Mouse (Mus musculus) B cell, adult 2 months (primary cell): ENCODE data around the gene Zdhhc17.

ENCODE experiments used
- DNase-seq, 2 experiments: peaks; one replicate each; pipeline ENCODE4 v3.0.0; 2022

The Zdhhc17 gene

DNA sequence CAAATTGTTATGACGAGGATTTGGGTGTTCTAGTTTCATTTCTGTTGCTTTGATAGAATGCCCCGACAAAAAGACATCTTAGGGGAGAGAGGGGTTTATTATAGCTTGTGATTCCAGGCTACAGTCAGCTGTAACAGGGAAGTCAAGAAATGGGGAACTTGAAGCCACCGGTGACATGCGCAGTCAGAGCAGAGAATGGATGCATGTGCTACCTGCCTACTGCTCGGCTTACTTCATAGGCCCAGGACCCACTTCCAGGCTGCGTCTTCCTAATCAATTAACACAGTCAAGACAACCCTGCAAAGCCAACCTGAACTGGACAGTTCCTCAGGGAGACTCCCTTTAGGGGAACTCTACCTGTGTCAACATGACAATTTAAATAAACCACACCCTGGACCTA, 5.7 kb downstream of the Zdhhc17 start:
- peak; percentile 48 to 59 for DNase-seq

DNA sequence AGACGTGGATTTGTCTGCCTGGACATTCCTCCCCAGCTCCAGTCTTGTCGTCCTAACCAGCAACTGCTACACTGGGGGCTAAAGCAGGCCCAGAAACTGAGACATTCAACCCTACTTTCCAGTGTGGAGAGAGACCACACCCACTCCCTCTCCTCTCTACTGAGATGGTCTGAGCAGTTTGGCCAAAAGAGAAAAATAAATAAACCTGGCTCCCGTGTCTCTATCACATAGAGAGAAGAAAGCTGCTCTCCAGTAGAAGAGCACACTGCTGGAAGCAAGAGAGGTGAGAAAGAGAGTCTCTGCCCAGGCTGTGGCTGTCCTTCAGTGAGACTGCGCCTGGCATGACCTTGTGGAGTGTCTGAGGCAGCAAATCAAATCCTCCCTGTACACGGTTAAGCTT, 10.7 kb downstream of the Zdhhc17 start:
- no peak for DNase-seq

DNA sequence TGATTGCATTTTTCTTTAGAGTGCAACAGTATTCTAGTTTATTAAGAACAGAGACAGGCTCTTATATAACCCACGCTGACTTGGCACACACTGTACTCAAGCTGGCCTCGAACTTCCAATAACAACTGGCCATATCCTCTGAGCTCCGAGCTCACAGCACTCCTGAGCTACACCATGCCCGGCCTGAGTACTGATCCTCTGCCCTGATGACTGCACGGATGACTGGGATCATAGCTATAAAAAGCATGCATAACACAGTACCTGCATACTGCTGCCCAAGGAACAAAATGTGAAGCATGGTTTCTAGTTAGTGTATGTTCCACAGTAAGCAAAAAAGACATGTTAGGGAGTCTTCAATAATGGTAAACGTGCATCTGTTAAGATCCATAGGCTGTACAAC, 12.8 kb downstream of the Zdhhc17 start:
- DNase-seq: no peak

DNA sequence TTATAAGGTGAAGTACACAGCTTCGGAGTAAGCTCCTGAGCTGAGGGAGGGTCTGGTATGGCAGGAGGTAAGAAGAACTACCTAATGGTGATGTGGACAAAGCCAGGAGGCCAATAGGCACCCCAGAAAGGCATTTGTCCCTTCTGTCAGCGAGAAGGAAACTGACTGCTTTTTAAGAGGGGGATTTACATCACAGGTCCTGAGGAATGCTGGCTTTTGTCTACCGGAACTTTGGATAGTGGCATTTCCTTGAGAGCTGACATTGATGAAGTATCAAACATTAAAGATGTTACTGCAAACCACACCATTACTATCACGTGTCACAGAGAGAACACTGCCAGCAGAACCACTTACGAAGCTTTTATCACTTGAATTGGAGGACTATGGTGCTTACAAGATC, 15.2 kb downstream of the Zdhhc17 start:
- DNase-seq: no peak

DNA sequence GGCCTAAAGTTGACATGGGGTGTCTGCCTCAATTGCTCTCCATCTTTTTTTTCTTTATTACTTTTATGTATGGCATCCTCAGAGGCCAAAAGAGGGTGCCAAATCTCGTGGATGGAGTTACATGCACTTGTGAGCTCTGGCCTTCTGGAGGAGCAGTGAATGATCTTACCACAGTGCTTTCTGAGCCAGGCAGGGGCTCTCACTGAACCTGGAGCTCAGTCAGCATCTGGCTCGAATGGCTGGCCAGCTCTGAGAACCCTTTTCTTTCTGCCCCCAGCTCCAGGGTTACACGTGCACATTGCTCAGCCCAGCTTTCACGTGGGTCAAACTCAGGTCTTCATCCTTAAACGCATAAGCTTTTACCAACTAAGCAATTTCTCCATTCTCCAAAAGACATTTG, 16.7 kb downstream of the Zdhhc17 start:
- no peak for DNase-seq

DNA sequence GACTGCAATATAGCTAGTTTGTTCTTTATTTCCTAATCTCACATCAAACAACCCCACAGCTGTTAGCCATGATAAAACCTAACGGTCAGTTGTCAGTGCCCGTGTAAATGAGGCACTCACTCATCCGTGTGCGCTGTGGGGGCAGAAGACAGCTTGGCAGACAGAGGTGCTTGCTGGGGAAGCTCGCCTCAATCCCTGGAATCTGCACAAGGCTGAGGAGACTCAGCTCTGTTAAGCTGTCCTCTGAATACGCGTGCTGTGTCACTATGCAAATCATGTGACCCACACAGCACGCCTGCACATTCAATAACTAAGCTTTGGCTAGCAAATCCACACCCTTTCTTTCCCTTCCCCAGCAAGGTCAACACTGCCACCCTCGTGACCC, 17.9 kb downstream of the Zdhhc17 start:
- DNase-seq: no peak

DNA sequence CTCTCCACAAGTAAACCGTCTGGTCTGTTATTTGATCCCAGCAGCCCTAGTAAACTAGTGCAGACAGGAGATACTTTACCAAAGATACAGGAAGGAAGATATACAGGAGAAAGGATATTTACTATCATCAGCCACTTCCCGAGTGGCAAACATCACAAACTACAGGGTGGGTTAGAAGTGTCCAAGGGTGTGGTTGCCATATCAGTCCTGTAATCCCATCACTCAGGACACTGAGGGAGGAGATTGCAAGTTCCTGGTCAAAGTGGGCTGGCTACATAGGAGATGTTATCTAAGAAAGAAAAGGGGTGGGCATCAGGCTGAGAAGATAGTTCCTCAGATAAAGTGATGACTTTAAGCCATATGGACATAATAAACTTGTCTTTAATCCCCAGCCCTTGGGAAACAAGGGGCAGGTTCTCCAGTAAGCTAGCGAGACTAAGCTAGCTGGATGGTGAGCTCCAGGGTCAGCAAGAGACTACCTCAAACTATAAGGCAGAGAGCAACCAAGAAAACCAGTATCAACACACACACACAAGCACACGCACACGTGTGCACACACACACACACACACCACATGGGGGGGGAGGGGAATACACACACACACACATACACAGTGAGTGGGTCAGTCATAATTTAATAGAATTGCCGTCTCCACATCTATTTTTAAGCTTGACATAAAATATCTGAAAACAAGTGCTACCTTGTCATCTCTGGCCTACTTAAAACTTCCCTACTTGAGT, 18.5 kb downstream of the Zdhhc17 start:
- no peak for DNase-seq

DNA sequence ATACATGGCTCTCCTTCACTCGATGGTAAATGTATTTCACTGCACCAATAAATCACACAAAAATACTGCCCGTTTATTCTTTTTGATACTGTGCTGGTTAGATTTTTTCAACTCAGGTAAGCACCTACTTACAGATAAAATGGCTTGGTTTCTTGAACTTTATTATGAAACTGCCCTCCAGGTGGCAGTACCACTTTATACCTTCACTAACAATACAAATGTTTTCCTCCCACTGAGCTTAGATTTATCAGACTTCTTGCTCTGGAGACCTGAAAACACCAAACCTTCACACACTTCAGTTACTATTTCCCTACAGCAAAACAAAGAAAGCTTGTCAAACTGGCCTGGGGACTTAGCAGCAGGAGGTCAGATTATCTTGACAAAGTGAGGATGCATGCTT, 20.2 kb downstream of the Zdhhc17 start:
- DNase-seq: peak; percentile 53 to 61

DNA sequence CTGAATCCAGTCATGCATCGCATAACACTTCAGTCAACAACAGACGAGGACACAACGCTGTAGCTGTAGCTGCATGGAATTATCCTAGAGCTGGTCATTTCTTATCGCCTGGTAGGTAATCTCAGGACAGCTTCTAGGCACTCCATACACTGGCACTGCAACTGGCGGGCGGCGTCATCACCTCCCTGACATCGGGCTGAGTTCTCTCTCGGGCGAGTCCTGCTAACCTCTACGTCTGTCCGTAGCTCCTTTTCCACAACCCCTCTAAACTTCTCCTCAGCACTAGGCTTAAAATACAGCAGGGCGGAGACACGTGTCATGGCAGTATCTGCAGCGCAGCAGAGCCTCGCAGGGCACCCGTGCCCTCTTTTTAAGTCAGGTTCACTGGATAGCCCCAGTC, 23.3 kb downstream of the Zdhhc17 start:
- DNase-seq: no peak

DNA sequence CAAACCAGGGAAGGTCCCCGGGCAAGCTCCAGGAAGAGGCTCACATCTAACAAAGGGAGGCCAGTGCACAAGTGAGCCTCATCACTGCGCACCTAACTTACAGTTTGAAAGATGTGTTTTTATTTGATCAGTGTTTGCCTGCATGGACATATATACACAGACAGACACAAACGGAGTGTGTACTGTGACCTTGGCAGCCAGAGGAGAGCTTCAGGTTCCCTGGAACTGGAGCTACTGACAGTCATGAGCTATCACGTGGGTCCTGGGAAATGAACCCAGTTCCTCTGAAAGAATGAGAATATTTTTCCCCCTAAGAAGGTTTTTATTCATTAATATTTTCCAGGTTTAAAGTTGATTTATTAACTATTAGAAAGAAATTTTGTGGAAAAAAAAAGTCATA, 27.2 kb downstream of the Zdhhc17 start:
- DNase-seq: no peak

DNA sequence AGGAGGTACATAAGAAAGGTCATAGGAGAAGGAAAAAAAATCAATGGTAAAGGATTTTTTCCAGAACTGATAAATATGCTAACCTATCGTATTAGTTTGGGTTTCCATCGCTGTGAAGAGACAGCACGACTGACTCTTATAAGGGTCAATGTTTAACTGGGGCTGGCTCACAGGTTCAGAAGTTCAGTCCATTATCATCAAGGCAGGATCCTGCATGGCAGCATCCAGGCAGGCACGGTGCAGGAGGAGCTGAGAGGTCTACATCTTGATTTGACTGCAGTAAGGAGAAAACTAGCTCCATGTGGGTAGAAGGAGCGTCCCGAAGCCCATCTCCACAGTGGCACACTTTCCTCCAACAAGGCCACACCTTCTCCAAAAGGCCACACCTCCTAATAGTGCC, 29.5 kb downstream of the Zdhhc17 start:
- DNase-seq: no peak

DNA sequence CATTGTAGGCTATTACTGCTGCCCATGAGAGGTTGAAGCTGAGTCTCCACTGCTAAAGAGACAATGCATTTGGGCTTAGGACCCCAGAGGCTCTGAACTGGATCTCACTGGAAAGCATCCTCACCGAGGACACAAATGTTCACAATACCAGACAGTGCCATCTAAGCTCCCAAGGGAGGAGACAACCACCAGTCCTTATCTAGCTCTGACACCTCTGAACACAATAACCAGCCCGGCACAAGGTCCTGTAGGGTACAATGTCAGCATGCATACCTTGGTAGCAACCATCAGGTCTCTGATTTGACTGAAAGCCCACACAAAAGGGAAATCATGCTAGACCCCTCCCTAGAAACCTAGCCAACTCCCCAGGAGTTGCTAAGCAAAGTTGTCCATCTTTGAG, 30.5 kb downstream of the Zdhhc17 start:
- DNase-seq: no peak

DNA sequence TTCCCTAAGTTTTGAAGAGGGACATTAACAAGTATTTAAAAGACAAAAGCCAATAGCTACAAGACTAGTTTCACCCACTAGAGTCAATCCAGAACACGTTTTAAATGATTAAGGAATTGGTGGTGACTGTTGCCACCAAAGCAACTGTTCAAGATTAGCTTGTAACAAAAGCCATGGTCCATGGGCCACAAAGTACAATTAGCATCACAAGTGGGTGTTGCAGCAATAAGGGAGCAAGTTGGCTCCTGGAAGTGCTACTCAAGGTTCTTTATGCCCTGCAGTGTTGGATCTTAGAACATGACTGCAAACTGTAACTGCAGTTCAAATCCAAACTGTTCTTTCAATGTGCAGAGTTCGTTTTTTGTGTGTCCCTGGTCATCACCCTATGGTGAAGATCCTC, 32.6 kb downstream of the Zdhhc17 start:
- DNase-seq: no peak

DNA sequence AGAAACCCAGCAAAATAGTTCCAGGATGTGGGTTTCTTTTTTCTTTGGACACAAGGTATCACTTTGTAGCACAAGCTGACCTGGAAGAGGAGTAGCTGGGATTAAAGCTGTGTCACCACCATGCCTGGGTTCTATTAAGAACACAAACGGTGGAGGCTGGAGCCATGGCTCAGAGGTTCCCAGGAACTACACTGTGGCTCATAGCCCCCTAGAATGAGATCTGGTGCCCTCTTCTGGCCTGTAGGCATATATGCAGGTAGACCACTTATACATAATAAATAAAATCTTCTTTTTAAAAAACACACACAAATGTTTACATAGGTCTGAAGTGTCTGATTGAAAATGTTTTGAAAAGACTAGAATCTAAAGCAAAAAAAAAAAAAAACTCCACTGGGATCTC, 33.9 kb downstream of the Zdhhc17 start:
- peak; percentile 59 to 68 for DNase-seq

DNA sequence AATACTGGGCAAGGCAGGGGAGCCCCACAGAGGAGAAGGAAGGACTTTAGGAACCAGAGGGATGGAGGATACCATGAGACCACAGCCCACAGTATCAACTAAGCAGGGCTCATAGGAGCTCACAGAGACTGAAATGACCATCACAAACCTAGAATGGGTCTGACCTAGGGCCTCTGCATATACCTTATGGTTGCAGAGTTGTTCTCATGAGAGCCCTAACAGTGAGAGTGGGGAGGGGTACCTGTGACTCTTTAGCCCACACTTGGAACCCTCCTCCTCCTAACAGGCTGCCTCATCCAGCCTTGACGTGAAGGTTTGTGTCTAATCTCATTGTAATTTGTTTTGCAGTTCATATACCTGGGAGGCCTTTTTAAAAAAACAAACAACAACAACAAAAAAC, 35.1 kb downstream of the Zdhhc17 start:
- DNase-seq: no peak

DNA sequence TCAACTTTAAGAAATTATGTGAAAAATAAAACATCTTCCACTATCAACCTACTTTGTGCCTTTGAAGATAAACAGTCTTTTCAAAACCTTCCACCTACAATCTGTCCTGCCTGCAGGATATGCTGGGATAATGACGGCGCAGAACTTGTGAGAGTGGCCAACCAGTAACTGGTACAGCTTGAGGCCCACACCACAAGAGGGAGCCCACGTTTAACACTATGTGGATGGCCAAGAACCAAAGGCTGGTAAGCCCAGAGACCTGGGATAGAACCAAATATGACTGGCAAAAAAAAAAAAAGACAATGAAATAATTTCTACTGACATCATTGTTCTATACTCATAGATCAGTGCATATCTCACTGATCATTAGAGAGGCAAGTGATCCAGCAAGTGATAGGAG, 35.5 kb downstream of the Zdhhc17 start:
- peak in 1 of 2 experiments; percentile 19 for DNase-seq

DNA sequence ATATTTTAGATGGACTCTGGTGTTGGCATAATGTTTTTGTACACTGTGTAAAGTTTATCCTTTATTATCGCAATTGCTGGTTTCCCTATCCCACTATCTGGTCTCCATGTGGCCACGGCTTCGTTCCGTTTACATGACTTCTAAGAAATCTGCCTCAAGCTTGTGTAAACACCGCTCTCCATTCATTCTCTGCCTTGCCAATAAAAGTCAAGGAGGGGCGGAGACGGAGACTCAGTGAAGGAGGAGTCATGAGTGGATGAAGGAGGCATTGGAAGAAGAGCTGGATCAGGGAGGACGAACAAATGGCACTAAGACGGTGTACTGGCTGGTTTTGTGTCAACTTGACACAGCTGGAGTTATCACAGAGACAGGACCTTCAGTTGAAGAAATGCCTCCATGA, 37.9 kb downstream of the Zdhhc17 start:
- no peak for DNase-seq

DNA sequence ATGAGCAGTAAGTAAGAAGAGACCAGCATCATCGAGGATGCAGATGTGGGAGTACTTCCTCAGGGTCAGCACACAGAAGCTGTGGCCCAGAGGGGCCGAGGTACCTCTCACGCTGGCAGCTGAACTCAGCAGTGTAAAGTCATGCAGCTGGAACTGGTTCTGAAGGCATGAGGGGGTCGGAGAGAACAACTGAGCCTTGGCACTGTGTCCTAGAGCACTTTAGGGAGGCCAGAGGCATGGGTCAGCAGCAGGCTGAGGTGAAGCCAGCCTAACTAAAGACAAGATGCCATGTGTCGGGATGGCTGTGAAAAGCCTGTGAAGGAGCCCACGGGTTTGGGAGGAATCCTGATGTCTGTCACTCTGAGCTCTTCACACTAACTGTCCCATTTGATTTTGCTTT, 38.5 kb downstream of the Zdhhc17 start:
- no peak for DNase-seq

DNA sequence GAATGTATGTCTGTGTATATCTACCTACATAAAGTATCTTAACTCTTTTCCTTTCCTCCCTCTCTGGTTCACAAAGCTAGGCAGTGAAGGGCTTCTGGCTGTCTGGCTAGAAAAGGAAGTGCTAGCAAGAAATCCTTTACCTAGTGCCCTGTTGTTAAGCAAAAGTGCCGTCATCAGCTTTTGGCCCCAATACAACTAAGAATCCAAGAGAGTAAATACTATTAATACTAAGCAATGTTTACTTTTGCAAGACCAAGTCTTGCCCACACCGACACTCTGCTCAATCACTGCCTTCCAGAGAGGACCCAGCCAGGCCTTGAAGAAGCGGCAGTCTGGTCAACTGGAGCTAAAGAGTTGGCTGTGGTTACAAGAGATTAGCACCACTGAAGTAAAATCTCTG, 38.9 kb downstream of the Zdhhc17 start:
- no peak for DNase-seq

DNA sequence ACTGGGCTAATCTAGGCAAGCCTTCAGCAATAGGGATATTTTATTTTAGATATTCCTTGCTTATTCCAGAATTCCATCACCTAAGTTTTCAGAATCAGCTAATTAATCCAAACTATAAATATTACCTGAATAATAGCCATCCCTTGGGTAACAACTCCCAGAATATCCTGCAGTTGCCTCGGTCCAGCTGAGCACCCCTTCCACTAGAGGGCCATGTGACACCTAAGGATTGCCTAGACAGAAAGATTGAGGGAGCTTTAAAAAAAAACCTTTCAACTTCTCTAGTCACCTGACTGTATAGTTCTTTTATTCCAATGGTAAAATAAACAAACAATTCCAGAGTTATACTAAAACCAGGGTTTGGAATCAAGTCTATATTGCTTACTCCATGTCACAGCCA, 47.8 kb downstream of the Zdhhc17 start:
- DNase-seq: no peak

DNA sequence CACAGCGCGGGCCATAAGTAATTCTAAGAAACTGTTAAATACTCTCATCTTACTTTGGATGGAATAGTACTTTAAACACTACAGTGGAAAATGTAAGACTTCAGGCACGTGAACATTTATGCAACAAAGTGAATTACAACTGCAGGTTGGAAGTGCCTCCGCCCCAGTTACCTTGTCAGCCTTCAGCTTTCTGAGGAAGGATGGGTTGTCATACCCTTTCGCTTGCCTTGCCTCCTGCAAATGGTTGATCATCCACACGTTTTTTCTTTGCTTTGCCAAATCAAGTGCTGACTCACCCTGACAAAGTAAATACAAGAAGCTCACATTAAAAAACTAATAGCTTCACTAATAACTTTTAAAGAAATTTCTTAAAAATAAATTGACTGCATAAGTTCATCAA, 49.1 kb downstream of the Zdhhc17 start:
- no peak for DNase-seq

DNA sequence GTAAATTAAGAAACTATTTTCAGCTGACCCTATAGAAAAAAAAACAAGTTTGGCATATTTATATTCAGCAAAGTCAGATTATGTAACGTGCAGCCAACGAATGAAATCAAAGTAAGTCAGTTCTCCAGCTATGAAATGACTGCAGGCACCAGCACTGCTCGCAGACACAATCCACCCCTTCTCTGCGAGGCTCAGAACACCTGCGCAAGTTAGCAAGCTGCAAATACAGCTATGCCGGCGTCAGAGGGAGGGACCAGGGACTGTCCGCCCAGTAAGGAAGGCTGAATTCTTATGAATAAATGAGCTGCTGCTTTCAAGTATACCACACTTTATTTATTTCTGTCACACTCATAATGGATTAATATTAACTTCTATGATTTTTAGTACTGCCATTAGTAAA, 50.2 kb downstream of the Zdhhc17 start:
- no peak for DNase-seq

DNA sequence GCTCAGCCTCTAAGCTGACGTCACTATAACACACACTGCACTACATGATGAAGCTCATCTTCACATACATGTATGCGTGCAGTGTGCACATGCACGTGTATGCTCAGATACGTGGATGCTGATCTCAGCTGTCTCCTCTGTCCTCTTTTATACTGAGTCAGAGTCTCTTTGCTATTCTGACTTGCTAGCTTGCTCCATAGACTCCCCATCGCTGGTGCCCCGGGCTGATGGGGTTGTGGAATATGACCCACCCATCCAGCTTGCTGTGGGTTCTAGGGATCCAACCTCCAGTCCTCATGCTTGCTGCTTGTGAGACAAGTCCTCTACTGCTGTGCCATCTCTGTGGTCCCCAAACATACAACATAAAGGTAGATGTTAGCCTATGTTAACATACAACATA, 51.1 kb downstream of the Zdhhc17 start:
- DNase-seq: no peak

DNA sequence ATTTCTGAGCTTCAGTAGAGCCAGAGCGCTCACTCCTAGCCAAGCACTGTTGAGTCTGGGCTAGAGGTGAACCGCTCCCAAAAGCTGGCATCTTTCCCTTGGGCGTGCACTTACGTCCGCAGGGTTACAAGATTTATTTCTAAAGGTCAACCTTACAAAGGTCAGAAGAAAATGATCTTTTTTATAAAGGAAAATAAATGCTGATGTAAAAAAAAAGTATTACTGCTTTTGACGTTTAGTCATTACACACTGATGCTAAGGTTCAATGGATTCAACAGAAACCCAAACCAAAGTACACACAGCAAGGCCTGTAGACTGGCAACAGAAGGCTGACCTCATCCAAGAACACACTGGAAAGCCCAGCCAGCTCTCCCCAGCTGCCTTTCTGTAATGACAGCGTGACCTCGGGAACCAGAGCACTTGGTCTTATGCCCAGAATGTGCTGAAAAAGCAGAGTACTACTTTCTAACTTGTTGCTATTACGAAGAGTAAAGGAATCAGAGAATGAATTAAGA, 56.9 kb downstream of the Zdhhc17 start:
- DNase-seq: no peak

DNA sequence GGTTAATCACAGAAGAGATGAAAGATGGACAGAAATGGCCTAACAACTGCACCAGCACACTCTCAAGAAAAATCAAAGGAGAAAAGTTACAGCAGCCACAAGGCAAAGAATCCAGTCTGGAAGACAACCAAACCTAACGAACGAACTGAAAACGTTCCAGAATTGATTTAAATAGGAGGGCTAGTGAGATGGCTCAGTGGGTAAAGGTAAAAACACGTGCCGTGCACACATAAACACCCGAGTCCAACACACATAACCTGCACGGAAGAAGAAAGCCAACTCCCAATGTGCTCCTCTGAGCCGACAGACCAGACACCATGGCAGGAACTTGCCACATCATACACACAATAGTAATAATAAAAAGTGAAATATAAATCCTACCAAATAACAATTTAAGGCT, 57.7 kb downstream of the Zdhhc17 start:
- no peak for DNase-seq
